Mouse (Mus musculus) c-Kit-positive CD71-positive TER-119-negative erythroid progenitor cells, embryonic 14.5 days (primary cell): ENCODE data around the gene Amd1.

Source experiments
- DNase-seq: peaks from one replicate; pipeline ENCODE4 v3.0.0-alpha.2; 2013; ENCODE audit warnings: low read depth

Gene Amd1

GRCm38 (mm10) chr10:40250969-40251368, 51.0 kb downstream of the Amd1 start:
- no peak for DNase-seq

- DNase-seq, result no peak
Observed at GRCm38 (mm10) chr10:40249625-40250024, 52.4 kb downstream of the Amd1 start.

GRCm38 (mm10) chr10:40247166-40247716, 54.7 kb downstream of the Amd1 start:
- DNase-seq, result no peak

GRCm38 (mm10) chr10:40246374-40247165, 55.4 kb downstream of the Amd1 start, which contains the start of gene Rpf2:
Gene Rpf2, minus strand, starts transcription at chr10:40247036.
- peak; percentile 84 for DNase-seq

GRCm38 (mm10) chr10:40237826-40238225, 64.2 kb downstream of the Amd1 start:
- no peak for DNase-seq
